Mouse (Mus musculus) liver, postnatal 0 days (tissue): ENCODE data around the gene Itga8.

Experiments used
- CTCF ChIP-seq: sonication (generic); IDR thresholded peaks from 2 replicates; pipeline ENCODE4 v1.5.1; 2016; ENCODE audit warnings: antibody characterized with exemption, low read depth
- EP300 ChIP-seq: IDR thresholded peaks from 2 replicates; pipeline ENCODE4 v1.6.1; 2016; ENCODE audit warnings: antibody characterized with exemption, low read depth, mild to moderate bottlenecking

GRCm38 (mm10) chr2:12108306-12108705, 193.4 kb downstream of the Itga8 start:
- TF ChIP-seq CTCF (no peak), EP300 (no peak)
